Mouse (Mus musculus): ENCODE measurements at regions not wholly inside any gene's neighbourhood (a gene's known extent, or its start where the extent isn't known, plus 50 kb on each side); places are given as distances from the start of the nearest gene placed in this dataset.

DNA sequence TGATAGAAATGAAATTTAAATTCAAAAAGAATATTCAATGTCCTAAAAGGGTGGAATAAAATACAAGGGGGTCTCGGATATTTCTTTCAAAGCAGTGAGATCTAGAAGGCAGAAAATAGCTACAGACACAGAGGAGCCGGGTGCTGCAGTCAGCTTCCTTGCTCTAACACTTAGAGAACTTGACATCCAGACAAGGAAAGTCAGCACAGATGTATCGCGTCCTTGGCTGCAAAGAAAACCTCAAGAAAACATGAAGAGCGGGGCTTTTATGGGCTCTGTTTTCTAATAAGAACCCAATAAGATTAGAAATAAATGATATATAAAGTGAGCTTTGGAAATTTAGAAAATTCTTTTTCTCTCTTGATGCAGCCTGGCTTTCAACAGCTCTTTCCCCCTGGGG lies 53.1 kb upstream of the Glis3 start:
- DNase-seq (ENCODE audit: low read depth, low spot score), result no peak

DNA sequence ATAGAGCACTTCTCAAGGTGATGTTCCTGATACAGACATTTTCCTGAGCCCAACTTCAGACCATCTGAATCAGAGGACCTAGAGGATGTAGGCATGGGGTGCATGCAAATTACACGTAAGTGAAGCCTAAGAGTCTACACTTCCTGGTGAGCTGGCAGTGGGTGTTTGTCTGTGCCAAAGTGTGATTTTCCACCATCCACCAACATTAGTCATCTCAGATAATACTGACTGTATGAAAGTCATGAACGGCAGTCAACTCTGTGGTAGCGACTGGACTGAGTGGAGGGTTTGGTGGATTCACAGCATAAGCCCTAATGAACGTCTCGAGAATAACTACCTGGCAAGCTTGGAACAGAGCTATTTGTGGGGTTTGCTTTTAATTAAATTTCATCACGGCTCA lies 53.9 kb upstream of the Glis3 start:
- no peak for DNase-seq (ENCODE audit: low read depth, low spot score)

DNA sequence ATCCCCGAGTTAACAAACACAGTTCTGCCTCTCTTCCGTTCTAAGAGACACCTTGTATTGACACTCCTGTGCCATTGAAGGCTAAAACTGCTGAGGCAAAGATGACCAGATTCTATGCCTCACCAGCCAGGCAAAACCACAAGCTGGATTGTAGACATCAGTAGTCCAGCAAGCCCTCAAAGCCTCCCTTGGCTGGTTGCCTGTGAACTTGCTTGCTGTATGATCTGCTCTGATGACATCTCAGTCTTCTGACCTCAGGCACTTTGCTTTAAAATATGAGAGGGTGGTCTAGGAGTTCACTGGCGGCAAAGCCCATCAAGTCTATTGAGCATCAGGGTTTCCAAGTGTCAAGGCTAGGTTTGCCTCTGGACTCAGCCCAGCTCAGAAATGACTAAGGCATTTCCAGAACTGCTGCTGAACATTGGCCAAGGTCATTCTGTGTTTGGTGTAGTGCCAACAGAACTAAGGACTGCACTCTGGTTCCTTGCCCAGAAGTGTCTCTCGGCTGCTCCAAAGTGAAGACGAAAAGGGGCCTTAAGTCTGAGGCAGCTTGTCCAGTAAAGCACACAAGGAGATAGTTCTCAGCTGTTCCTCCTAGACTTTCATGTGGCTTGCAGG lies 63.4 kb upstream of the Glis3 start:
- peak; percentile 46 for DNase-seq (ENCODE audit: low read depth, low spot score)

DNA sequence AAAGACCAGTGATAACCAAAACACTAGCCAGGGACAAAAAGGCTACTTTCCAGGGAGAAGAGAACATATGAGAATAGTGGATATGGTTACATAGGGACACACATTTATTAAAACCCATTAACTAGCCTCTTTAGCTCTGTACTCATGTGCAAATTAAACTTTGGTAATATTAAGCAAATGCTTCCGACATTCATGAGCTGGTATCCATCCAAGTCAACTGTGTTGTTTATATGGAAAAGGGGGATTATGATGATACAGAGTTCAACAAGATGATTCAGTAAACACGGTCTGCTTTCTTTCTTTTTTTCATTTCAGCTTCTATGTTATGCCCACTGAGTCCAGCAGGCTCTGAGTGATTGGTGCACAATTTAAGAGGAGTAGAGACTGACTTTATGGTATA lies 65.2 kb upstream of the Glis3 start:
- no peak for DNase-seq (ENCODE audit: low read depth, low spot score)

DNA sequence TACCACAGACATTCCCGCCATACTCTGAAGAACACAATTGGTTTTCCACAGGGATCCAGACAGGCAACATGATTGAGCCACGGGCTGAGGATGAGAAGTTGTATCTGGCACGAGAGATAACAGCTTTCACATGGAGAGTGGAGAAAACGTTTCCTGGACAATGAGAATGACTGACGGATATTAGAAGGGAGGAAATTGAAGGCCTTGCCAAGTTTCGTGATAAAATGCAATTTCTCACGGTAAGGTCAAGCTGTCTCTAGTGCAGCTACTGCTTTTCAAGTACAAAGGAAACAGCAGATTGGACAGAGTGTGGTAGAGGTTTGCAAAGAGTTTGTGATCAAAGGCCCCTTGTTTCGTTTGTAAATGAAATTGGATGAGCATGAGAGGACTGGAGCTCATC lies 65.7 kb upstream of the Glis3 start:
- DNase-seq (ENCODE audit: low read depth, low spot score), result no peak

DNA sequence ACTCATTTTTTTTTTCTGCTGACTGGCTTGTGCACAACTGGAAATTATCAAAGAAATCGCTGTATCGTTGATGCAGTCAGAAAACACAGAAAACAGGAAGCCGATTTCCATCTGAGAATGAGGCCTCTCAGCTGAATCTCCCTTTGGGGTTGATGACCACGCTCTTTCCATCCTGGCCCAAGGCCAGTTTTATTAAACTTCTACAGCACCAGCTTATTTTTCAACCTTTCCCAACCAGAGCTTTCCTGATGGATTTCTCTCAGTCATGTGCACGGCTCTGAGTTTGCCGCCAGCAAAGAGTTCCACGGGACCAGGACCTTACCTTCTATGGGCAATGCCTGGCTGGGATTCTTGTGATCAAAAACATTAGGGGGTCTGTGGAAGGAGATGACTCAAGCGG lies 71.2 kb upstream of the Glis3 start:
- no peak for DNase-seq (ENCODE audit: low read depth, low spot score)

DNA sequence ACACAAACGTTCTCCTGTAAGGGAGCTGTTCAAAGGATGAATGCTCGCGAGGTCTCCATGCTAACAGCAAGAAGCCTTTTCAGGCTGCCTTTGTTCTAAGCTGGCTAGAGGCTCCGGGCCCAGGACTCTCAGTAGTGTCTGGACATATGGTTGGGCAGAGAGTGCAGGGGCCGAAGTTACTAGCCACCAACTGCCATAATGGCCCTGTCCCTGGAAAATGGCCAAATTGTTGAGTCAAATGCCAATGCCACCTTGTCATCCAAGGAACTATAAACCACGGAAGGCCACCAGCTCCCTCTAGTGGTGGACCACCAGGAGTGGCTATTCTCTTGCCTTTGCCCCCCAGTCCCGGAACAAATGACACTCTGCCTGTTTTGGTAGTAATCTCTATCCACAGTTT lies 76.0 kb upstream of the Slc1a1 start:
- peak; percentile 69 for DNase-seq (ENCODE audit: low read depth, low spot score)

DNA sequence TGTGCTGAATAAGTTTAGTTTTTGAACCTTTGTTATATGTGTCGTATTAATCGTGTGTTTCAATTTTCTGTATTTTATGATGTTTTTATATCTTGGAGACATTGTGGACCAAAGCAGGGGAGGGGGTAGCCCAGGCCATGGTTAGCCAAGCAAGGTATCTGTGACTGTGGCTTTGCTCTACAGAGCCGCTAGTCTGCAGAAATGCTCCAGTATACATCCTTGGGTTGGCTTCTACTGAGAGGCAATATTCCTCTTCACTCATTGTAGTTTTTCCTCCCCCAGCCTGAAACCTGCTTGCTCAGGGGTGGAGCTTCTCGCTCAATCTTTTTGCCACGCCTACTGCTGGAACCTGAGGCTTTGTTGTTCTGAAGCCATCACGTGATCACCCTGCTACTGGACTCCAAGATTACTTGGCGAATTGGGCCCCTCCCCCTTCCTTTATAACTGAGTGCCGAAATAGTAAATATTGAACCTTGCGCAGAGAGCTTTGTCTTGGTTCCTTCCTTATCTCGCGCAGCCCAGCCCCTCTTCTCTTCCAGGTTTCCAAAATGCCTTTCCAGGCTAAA lies 70.0 kb upstream of the Slc1a1 start:
- no peak for DNase-seq (ENCODE audit: low read depth, low spot score)

DNA sequence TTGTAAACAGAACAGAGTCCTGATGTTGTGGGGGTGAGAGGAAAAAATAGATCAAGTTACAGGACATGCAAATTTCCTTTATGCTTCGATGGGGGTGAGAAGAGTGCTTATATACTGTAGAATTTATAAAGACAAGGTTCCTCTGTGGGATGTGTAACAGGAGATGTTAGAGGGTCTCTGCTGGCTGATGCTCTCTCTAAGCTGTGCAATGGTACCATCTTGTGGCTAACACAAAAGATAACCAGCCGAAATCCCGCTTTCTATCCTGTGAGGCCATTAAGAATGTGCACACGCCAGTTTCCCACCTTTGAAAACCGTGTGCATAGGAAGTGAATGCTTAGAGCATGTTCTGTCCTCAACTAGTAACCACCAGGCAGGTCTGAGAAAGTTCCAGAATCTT lies 66.6 kb upstream of the Slc1a1 start:
- peak; percentile 48 for DNase-seq (ENCODE audit: low read depth, low spot score)

DNA sequence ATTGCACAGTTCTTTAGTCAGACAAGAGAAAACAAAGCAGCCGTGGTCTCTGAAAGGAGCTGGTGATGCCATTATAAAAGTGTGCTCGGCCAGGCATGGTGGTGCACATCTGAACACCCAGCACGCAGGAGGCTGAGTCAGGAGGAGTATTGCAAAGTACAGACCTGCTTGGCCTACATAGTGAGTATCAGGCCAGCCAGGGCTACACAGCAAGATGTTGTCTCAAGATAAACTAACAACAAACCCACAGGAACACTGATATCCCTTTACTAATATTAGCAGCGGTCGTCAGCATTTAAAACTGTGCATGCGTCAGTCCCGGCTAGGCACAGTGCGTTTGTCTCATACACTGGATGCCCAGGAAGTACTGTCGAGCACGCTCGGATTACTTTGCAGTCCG lies 64.4 kb upstream of the Slc1a1 start:
- no peak for DNase-seq (ENCODE audit: low read depth, low spot score)

DNA sequence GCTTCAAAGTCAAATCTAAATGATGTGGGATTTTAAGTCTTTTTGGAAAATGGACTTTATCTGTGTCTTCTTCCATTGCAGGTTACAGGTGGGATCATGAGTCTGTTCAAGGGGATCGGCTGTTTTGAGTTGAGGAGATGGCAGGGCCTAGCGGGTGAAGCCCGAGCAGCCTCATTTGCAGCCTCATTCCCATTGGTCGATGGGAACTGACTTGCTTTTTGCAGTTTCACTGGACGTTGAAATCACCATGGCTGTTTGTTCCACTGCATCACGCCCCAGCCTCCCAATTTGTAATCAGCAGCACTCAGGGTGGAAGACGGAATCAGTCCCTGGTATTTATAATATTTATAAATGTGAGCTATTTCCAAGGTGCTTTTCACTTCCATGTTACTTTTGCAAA lies 63.0 kb upstream of the Slc1a1 start:
- no peak for DNase-seq (ENCODE audit: low read depth, low spot score)

DNA sequence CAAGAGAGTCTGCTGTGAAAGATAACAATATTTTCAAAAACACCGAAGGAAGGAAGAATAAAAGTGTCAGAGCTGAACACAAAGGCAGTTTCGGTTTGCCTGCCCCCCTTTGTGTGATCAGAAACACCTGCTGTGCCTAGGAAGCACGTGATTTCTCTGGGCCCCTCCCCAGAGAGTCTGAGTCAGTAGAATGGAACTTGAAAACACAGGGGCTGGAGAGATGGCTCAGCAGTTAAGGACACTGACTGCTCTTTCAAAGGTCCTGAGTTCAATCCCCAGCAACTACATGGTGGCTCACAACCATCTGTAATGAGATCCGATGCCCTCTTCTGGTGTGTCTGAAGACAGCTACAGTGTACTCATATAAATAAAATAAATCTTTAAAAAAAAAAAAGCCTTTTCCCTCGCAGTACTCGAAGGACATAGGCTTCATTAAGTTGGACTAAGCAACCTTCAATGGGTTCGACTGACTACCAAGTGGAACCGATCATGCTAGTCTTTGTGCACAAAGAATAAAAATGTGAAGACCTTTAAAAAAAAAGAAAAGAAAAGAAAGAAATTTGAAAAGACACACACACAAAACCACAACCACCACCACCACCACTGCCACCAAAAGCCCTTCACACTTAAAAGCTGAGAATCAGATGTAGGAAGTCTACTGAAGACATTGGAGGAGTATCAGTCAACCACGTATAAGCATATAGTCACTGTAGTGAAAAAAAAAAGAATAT lies 61.8 kb upstream of the Slc1a1 start:
- no peak for DNase-seq (ENCODE audit: low read depth, low spot score)

DNA sequence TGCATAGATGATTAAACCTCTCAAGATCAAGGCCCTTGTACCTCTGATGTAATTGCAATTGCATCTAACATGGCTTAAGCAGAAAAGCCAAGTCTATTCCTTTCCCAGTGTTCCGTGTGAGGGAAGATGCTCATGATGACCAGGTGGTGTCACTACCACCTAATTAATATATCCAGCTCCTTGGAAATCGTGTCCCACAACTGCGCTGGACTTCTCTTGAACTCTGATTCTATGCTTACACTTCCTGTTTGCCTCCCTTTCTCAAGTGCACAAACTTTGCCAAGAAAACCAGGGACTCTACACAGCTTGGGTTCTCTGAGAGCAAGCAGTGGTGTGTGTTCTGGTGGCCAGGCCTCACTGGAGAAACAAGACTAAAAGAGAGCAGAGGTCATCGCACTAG lies 58.0 kb upstream of the Slc1a1 start:
- peak; percentile 78 for DNase-seq (ENCODE audit: low read depth, low spot score)

DNA sequence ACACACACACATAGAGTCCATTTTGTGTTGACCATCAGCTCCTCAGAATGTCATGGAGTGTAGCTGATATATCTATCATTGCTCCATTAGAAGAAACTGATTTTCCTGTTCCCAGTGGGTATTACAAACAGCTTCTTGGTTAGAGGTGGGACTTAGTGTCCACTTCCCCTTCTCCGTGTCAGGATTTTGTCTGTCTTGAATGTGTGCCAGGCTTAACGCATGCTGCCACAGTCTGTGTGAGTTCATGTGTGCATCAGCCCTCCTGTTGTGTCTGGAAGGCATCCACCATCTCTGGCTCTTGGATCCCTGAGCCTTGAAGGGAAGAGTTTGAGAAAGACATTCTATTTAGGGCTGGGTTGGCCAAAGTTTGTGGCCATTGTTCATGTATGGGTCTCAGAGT lies 57.2 kb upstream of the Slc1a1 start:
- no peak for DNase-seq (ENCODE audit: low read depth, low spot score)

DNA sequence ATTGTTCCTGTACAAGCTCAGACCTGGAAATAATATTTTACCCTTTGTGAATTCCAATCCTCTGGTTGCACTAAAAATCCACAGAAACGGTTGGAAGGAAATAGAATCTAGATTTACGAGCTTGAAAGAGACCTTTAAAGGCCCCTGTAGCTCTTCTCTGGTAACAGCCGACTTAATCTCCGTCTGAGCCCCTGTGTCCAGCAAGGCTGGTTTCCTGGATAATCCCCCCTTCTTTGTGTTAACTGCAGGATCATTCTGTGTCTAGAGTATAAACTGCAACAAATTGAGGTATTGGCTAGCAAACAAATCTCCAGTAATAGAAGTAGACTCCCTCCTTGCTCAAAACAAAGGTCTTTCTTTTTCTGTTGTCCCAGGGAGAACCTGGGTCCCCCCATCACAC lies 56.5 kb upstream of the Slc1a1 start:
- DNase-seq (ENCODE audit: low read depth, low spot score), result no peak

DNA sequence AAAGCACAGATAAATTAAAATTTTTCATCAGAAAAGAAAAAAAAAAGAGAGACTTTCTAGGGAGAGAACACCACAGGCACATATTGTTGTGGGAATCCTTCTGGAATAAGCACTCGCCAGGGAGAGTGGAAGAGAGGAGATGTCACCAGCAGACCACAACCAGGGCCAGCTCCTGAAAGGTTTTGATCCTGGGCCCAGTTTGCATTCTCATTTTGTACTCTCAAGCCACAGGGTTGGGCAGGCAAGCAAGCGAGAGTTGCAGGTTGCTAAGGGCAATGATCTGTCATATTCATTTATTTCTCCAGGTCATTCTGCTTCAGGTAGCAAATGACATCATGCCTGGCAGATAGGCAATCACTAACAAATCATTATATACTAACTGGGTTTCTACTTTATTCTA lies 52.9 kb upstream of the Slc1a1 start:
- no peak for DNase-seq (ENCODE audit: low read depth, low spot score)
